Mouse (Mus musculus) ovary, adult 10 weeks (tissue): ENCODE results near the gene Tada2b. TPM values are rescaled to one million over a fixed set of nuclear protein-coding genes. Genes with fewer than 3 reads are reported as not detected.

ENCODE experiments used
- polyA plus RNA-seq: library from polyadenylated mRNA; stranded (reverse); fragments of 350-450 nt; fragmentation: Illumina TruSeq; extraction: RNeasy Lipid Tissue Mini Kit (QIAGEN cat#74804); gene quantifications from one replicate; pipeline ENCODE4 v1.2.3, GENCODE M21; 2014

Tada2b gene
- 27.5 TPM for polyA plus RNA-seq

GRCm38 (mm10) chr5:36484171-36484990, at the start of gene Tada2b, which contains the start of gene Ccdc96:
Gene Tada2b, minus strand, starts transcription at chr5:36484285.
Gene Ccdc96, plus strand, starts transcription at chr5:36484588.

GRCm38 (mm10) chr5:36464709-36465661, 19.1 kb downstream of the Tada2b start, which contains the start of gene Grpel1:
Gene Grpel1, plus strand, starts transcription at chr5:36464998.

Other genes with a start within 250 kb of the Tada2b start
- 2.3 TPM for gene Sorcs2, start 86.1 kb downstream of the Tada2b start, polyA plus RNA-seq
- gene Grpel1, start 19.3 kb downstream of the Tada2b start, polyA plus RNA-seq, result 11.3 TPM
- gene Ccdc96, start 303 bp upstream of the Tada2b start, polyA plus RNA-seq, result 1.6 TPM
- 26.9 TPM for gene Tbc1d14, start 109.0 kb upstream of the Tada2b start, polyA plus RNA-seq
- 58.6 TPM for gene D5Ertd579e, start 211.7 kb upstream of the Tada2b start, polyA plus RNA-seq